Mouse (Mus musculus): ENCODE results near the gene Taf1d.

- TF ChIP-seq ZNF384 (IDR thresholded peaks at IDR 0.05; ENCODE audit: low read depth, low read length) (no peak), ZC3H11A (IDR thresholded peaks at IDR 0.05; ENCODE audit: borderline replicate concordance, low read depth, low read length) (no peak), HCFC1 (IDR thresholded peaks at IDR 0.05; ENCODE audit: borderline replicate concordance, insufficient read depth, low read length) (no peak), CHD2 (IDR thresholded peaks at IDR 0.05; ENCODE audit: low read depth, low read length) (no peak)
Measured at GRCm38 (mm10) chr9:15313633-15314032, 7.6 kb downstream of the Taf1d start.

Data from ES-E14 (cell line).